Mouse (Mus musculus) heart, embryonic 13.5 days (tissue): ENCODE measurements around the gene Jmy. TPM values are rescaled to one million over a fixed set of nuclear protein-coding genes. Genes with fewer than 3 reads are reported as not detected.
A peak's percentile ranks its signal among the peaks of the same experiment; 100 is the strongest.
"Not testable (repeated sequence)": the region's sequence is repeated elsewhere in the genome, so short reads cannot be mapped to it uniquely, and the experiment has no call there.

Source experiments
- ATAC-seq: fragments of 200-750 bp; cut with Nextera tagmentation; 2 replicates; pipeline ENCODE4 v1.8.0; 2017; ENCODE audit warnings: moderate TSS enrichment; ENCODE audit not compliant: insufficient number of reproducible peaks, low FRiP score, low TSS enrichment; ENCODE audit errors: extremely low read depth
- H3K27ac ChIP-seq: fragments of 300-500 bp; sonication (generic); replicated peaks from 2 replicates; pipeline ENCODE4 v1.5.1; 2015; ENCODE audit warnings: moderate library complexity, mild to moderate bottlenecking, inconsistent platforms
- H3K27me3 ChIP-seq: fragments of 300-500 bp; sonication (generic); replicated peaks from 2 replicates; pipeline ENCODE4 v1.6.1; 2015; ENCODE audit warnings: mild to moderate bottlenecking, inconsistent platforms
- H3K36me3 ChIP-seq: fragments of 300-500 bp; sonication (generic); 2 replicates; pipeline ENCODE4 v1.6.1; 2015; ENCODE audit warnings: mild to moderate bottlenecking, inconsistent platforms
- H3K4me1 ChIP-seq: fragments of 300-500 bp; sonication (generic); 2 replicates; pipeline ENCODE4 v1.6.1; 2015; ENCODE audit warnings: inconsistent platforms
- H3K4me2 ChIP-seq: fragments of 300-500 bp; sonication (generic); 2 replicates; pipeline ENCODE4 v1.6.1; 2015; ENCODE audit warnings: inconsistent platforms, mild to moderate bottlenecking, moderate library complexity
- H3K4me3 ChIP-seq: fragments of 300-500 bp; sonication (generic); 2 replicates; pipeline ENCODE4 v1.5.1; 2015; ENCODE audit warnings: moderate library complexity, mild to moderate bottlenecking, inconsistent platforms
- H3K9ac ChIP-seq: fragments of 300-500 bp; sonication (generic); 2 replicates; pipeline ENCODE4 v1.6.1; 2015; ENCODE audit warnings: inconsistent platforms, mild to moderate bottlenecking, moderate library complexity
- H3K9me3 ChIP-seq: fragments of 300-500 bp; sonication (generic); 2 replicates; pipeline ENCODE4 v1.6.1; 2016; ENCODE audit warnings: inconsistent platforms
- WGBS: fragments of 180-500 bp; shearing (Covaris S2); methylation state at CpG from one replicate; pipeline ENCODE4 v1.1.7; 2015; ENCODE audit warnings: mixed read lengths; 5-methylcytosine and 5-hydroxymethylcytosine counted together
- polyA plus RNA-seq: library from polyadenylated mRNA; unstranded; fragments of >200 nt; fragmentation: Nextera tagmentation; extraction: Ambion mirVana; gene quantifications from 2 replicates; pipeline ENCODE4 v1.2.1, GENCODE M21; 2015

Gene Jmy
- polyA plus RNA-seq, result 4.0 and 4.5 TPM in 2 replicates

- peak within 1 kb of the TSS; percentile 98 for H3K27ac ChIP-seq
- H3K9ac ChIP-seq, result peak within 1 kb of the TSS; percentile 98
- peaks cover under 1% of the 10 kb centered on the region; the same call in 1 of the 2 replicates for H3K36me3 ChIP-seq
- peak within 1 kb of the TSS; percentile 99 for H3K4me3 ChIP-seq
- peaks cover 34% of the 10 kb centered on the region for H3K4me1 ChIP-seq
- no peaks in the 10 kb centered on the region for H3K27me3 ChIP-seq
- peak; percentile 84 for ATAC-seq
- 1% methylated on average over 103 of the region's 105 CpGs for WGBS
- H3K9me3 ChIP-seq, result no peaks in the 10 kb centered on the region
- peak within 1 kb of the TSS; percentile 84 for H3K4me2 ChIP-seq
Measured at GRCm38 (mm10) chr13:93499167-93499972, at the start of gene Jmy. Jmy (minus strand) TSS chr13:93499808.

- H3K9me3 ChIP-seq, result no peaks in the 10 kb centered on the region
- H3K4me2 ChIP-seq, result no peak overlapping the region
- ATAC-seq, result no peak
- no peaks in the 10 kb centered on the region for H3K36me3 ChIP-seq
- H3K9ac ChIP-seq, result no peak overlapping the region
- H3K27ac ChIP-seq, result no peak overlapping the region
- H3K4me3 ChIP-seq, result no peak overlapping the region
- H3K4me1 ChIP-seq, result no peaks in the 10 kb centered on the region
- 77% methylated on average over 5 of the region's 5 CpGs for WGBS
- no peaks in the 10 kb centered on the region for H3K27me3 ChIP-seq
Measured at GRCm38 (mm10) chr13:93547641-93548040, 48.0 kb upstream of the Jmy start.

GRCm38 (mm10) chr13:93546011-93546410 lies 46.4 kb upstream of the Jmy start:
- 45% methylated on average over 1 of the region's 1 CpGs for WGBS
- H3K27ac ChIP-seq, result no peak overlapping the region
- ATAC-seq, result no peak
- no peak overlapping the region for H3K4me2 ChIP-seq
- no peaks in the 10 kb centered on the region for H3K27me3 ChIP-seq
- no peaks in the 10 kb centered on the region for H3K9me3 ChIP-seq
- no peak overlapping the region for H3K9ac ChIP-seq
- no peaks in the 10 kb centered on the region for H3K36me3 ChIP-seq
- H3K4me3 ChIP-seq, result no peak overlapping the region
- no peaks in the 10 kb centered on the region for H3K4me1 ChIP-seq

- Histone ChIP-seq H3K9me3 (no peaks in the 10 kb centered on the region), H3K27me3 (no peaks in the 10 kb centered on the region), H3K9ac (no peak overlapping the region), H3K27ac (no peak overlapping the region), H3K4me3 (no peak overlapping the region), H3K4me2 (no peak overlapping the region), H3K4me1 (no peaks in the 10 kb centered on the region), H3K36me3 (no peaks in the 10 kb centered on the region)
- no peak for ATAC-seq
Measured at GRCm38 (mm10) chr13:93544274-93544673, 44.7 kb upstream of the Jmy start.

- H3K4me3 ChIP-seq, result no peak overlapping the region
- no peak overlapping the region for H3K4me2 ChIP-seq
- no peaks in the 10 kb centered on the region for H3K4me1 ChIP-seq
- no peak for ATAC-seq
- WGBS, result 71% methylated on average over 4 of the region's 4 CpGs
- no peaks in the 10 kb centered on the region for H3K27me3 ChIP-seq
- H3K36me3 ChIP-seq, result no peaks in the 10 kb centered on the region
- no peaks in the 10 kb centered on the region for H3K9me3 ChIP-seq
- no peak overlapping the region for H3K9ac ChIP-seq
- H3K27ac ChIP-seq, result no peak overlapping the region
Measured at GRCm38 (mm10) chr13:93539311-93539710, 39.7 kb upstream of the Jmy start.

- Histone ChIP-seq H3K27ac (no peak overlapping the region), H3K36me3 (no peaks in the 10 kb centered on the region), H3K4me2 (no peak overlapping the region), H3K9ac (no peak overlapping the region), H3K27me3 (no peaks in the 10 kb centered on the region), H3K9me3 (no peaks in the 10 kb centered on the region), H3K4me1 (peaks cover 7% of the 10 kb centered on the region), H3K4me3 (no peak overlapping the region)
- ATAC-seq, result no peak
- WGBS, result 56% methylated on average over 2 of the region's 2 CpGs
Measured at GRCm38 (mm10) chr13:93518753-93519319, 19.2 kb upstream of the Jmy start.

- Histone ChIP-seq H3K36me3 (no peaks in the 10 kb centered on the region), H3K9ac (no peak overlapping the region), H3K4me2 (no peak overlapping the region), H3K4me1 (peaks cover 7% of the 10 kb centered on the region), H3K27me3 (no peaks in the 10 kb centered on the region), H3K9me3 (no peaks in the 10 kb centered on the region), H3K4me3 (no peak overlapping the region), H3K27ac (no peak overlapping the region)
- ATAC-seq, result no peak
Measured at GRCm38 (mm10) chr13:93517223-93517622, 17.6 kb upstream of the Jmy start.

GRCm38 (mm10) chr13:93514000-93514795 lies 14.6 kb upstream of the Jmy start:
- Histone ChIP-seq H3K9me3 (no peaks in the 10 kb centered on the region), H3K9ac (no peak overlapping the region), H3K36me3 (no peaks in the 10 kb centered on the region), H3K4me3 (no peak overlapping the region), H3K27ac (no peak overlapping the region), H3K4me2 (no peak overlapping the region), H3K4me1 (peaks cover 7% of the 10 kb centered on the region), H3K27me3 (no peaks in the 10 kb centered on the region)
- no peak for ATAC-seq
- WGBS, result 74% methylated on average over 10 of the region's 10 CpGs

GRCm38 (mm10) chr13:93510447-93511180 lies 11.0 kb upstream of the Jmy start:
- Histone ChIP-seq H3K27me3 (no peaks in the 10 kb centered on the region), H3K9ac (no peak overlapping the region), H3K36me3 (no peaks in the 10 kb centered on the region), H3K27ac (no peak overlapping the region), H3K4me2 (no peak overlapping the region), H3K9me3 (no peaks in the 10 kb centered on the region), H3K4me1 (no peaks in the 10 kb centered on the region), H3K4me3 (no peak overlapping the region)
- WGBS, result 58% methylated on average over 16 of the region's 16 CpGs
- no peak for ATAC-seq

GRCm38 (mm10) chr13:93506920-93507319 lies 7.3 kb upstream of the Jmy start:
- not testable (repeated sequence) for ATAC-seq, H3K27me3 ChIP-seq, H3K9ac ChIP-seq, H3K36me3 ChIP-seq, H3K4me3 ChIP-seq, H3K9me3 ChIP-seq, H3K4me2 ChIP-seq, H3K4me1 ChIP-seq, H3K27ac ChIP-seq
- 87% methylated on average over 5 of the region's 5 CpGs for WGBS

- Histone ChIP-seq H3K36me3 (no peaks in the 10 kb centered on the region), H3K9me3 (no peaks in the 10 kb centered on the region), H3K4me2 (no peak overlapping the region), H3K4me3 (no peak overlapping the region), H3K4me1 (peaks cover 17% of the 10 kb centered on the region), H3K27ac (no peak overlapping the region), H3K9ac (no peak overlapping the region), H3K27me3 (no peaks in the 10 kb centered on the region)
- WGBS, result 43% methylated on average over 4 of the region's 4 CpGs
- ATAC-seq, result no peak
Measured at GRCm38 (mm10) chr13:93501724-93502123, 2.1 kb upstream of the Jmy start.
